Mouse (Mus musculus) megakaryocyte, embryonic 14.5 days (primary cell): ENCODE data around the gene Hist1h1e. TPM values are rescaled to one million over a fixed set of nuclear protein-coding genes. Genes with fewer than 3 reads are reported as not detected.
A peak's percentile ranks its signal among the peaks of the same experiment; 100 is the strongest.
"Not testable (repeated sequence)": the region's sequence is repeated elsewhere in the genome, so short reads cannot be mapped to it uniquely, and the experiment has no call there.

Experiments
- H3K27me3 ChIP-seq: replicated peaks from 2 replicates; pipeline ENCODE3; 2012; ENCODE audit warnings: inconsistent platforms
- H3K36me3 ChIP-seq: replicated peaks from 2 replicates; pipeline ENCODE3; 2012; ENCODE audit warnings: low read length, inconsistent platforms, mixed read lengths
- H3K4me1 ChIP-seq: 2 replicates; pipeline ENCODE4 v1.6.1; 2012; ENCODE audit warnings: inconsistent platforms
- H3K4me3 ChIP-seq: replicated peaks from 2 replicates; pipeline ENCODE3; 2012; ENCODE audit warnings: moderate library complexity, mild to moderate bottlenecking, inconsistent platforms
- H3K9me3 ChIP-seq: 2 replicates; pipeline ENCODE4 v1.6.1; 2012; ENCODE audit warnings: inconsistent platforms
- FLI1 ChIP-seq: IDR thresholded peaks from 2 replicates; pipeline ENCODE4 v1.6.1; 2012; ENCODE audit warnings: low read length, inconsistent platforms, mixed read lengths
- GATA1 ChIP-seq: IDR thresholded peaks from 3 replicates; pipeline ENCODE4 v1.6.1; 2012; ENCODE audit warnings: mixed read lengths, low read length, inconsistent platforms, borderline replicate concordance
- polyA plus RNA-seq: library from polyadenylated mRNA; stranded (reverse); fragments of >175 nt; gene quantifications from 2 replicates; pipeline ENCODE4 v1.2.3, GENCODE M21; 2012; ENCODE audit warnings: low replicate concordance; ENCODE audit not compliant: insufficient read depth

The Hist1h1e gene
- polyA plus RNA-seq, 1 experiment: 22.2 TPM

- Histone ChIP-seq H3K4me1 (peaks cover 57% of the 10 kb centered on the region), H3K4me3 (peak overlapping the region; percentile 88)
Measured at GRCm38 (mm10) chr13:23582219-23583056, 39.9 kb downstream of the Hist1h1e start.

GRCm38 (mm10) chr13:23581408-23582218 is 40.7 kb downstream of the Hist1h1e start, which contains the start of gene Hist1h4d:
TSS of gene Hist1h4d (plus strand) at chr13:23581598.
- peaks cover 59% of the 10 kb centered on the region for H3K4me1 ChIP-seq
- no peaks in the 10 kb centered on the region for H3K9me3 ChIP-seq
- no peaks in the 10 kb centered on the region for H3K27me3 ChIP-seq
- H3K36me3 ChIP-seq: no peaks in the 10 kb centered on the region
- TF ChIP-seq GATA1 (no peak), FLI1 (no peak)
- H3K4me3 ChIP-seq: peak within 1 kb of the TSS; percentile 88

More at GRCm38 (mm10) chr13:23582219-23583056, 39.9 kb downstream of the Hist1h1e start:
- H3K27me3 ChIP-seq: no peaks in the 10 kb centered on the region
- no peaks in the 10 kb centered on the region for H3K36me3 ChIP-seq
- TF ChIP-seq FLI1 (no peak), GATA1 (no peak)
- no peaks in the 10 kb centered on the region for H3K9me3 ChIP-seq

- Histone ChIP-seq H3K9me3 (no peaks in the 10 kb centered on the region), H3K4me3 (no peak overlapping the region), H3K27me3 (no peaks in the 10 kb centered on the region), H3K36me3 (no peaks in the 10 kb centered on the region), H3K4me1 (peaks cover 50% of the 10 kb centered on the region)
- TF ChIP-seq FLI1: no peak
- TF ChIP-seq GATA1: no peak
Measured at GRCm38 (mm10) chr13:23577835-23578234, 44.5 kb downstream of the Hist1h1e start.

GRCm38 (mm10) chr13:23576906-23577639 is 45.3 kb downstream of the Hist1h1e start:
- TF ChIP-seq FLI1 (no peak), GATA1 (no peak)
- Histone ChIP-seq H3K36me3 (no peaks in the 10 kb centered on the region), H3K4me3 (peak overlapping the region; percentile 89), H3K27me3 (no peaks in the 10 kb centered on the region), H3K9me3 (no peaks in the 10 kb centered on the region), H3K4me1 (peaks cover 50% of the 10 kb centered on the region)

- TF ChIP-seq GATA1 (no peak), FLI1 (no peak)
- no peaks in the 10 kb centered on the region for H3K27me3 ChIP-seq
- H3K4me1 ChIP-seq: peaks cover 44% of the 10 kb centered on the region
- H3K36me3 ChIP-seq: no peaks in the 10 kb centered on the region
- H3K9me3 ChIP-seq: no peaks in the 10 kb centered on the region
- peak overlapping the region; percentile 89 for H3K4me3 ChIP-seq
Measured at GRCm38 (mm10) chr13:23576351-23576881, 45.9 kb downstream of the Hist1h1e start.

- not testable (repeated sequence) for H3K9me3 ChIP-seq, H3K36me3 ChIP-seq, H3K27me3 ChIP-seq
- Histone ChIP-seq H3K4me1 (peaks cover 38% of the 10 kb centered on the region), H3K4me3 (peak overlapping the region; percentile 89)
Measured at GRCm38 (mm10) chr13:23575864-23576313, 46.5 kb downstream of the Hist1h1e start.

- H3K27me3 ChIP-seq: no peaks in the 10 kb centered on the region
- TF ChIP-seq GATA1: no peak
- no peak for TF ChIP-seq FLI1
Measured at GRCm38 (mm10) chr13:23575271-23575851, 47.0 kb downstream of the Hist1h1e start, which contains the start of gene Hist1h3d. TSS of gene Hist1h3d (plus strand) at chr13:23575763.

GRCm38 (mm10) chr13:23574546-23575170 is 47.7 kb downstream of the Hist1h1e start:
- H3K4me1 ChIP-seq: peaks cover 35% of the 10 kb centered on the region
- H3K36me3 ChIP-seq, H3K9me3 ChIP-seq, H3K27me3 ChIP-seq: not testable (repeated sequence)
- H3K4me3 ChIP-seq: peak overlapping the region; percentile 81

More at GRCm38 (mm10) chr13:23575271-23575851, 47.0 kb downstream of the Hist1h1e start, which contains the start of gene Hist1h3d:
- peaks cover 33% of the 10 kb centered on the region for H3K4me1 ChIP-seq
- H3K9me3 ChIP-seq: no peaks in the 10 kb centered on the region
- peak within 1 kb of the TSS; percentile 89 for H3K4me3 ChIP-seq
- no peaks in the 10 kb centered on the region for H3K36me3 ChIP-seq

GRCm38 (mm10) chr13:23573898-23574524 is 48.3 kb downstream of the Hist1h1e start, which contains the start of the genes Hist1h2bf and Hist1h2ad:
TSS of gene Hist1h2bf (minus strand) at chr13:23574196.
TSS of gene Hist1h2ad (plus strand) at chr13:23574381.
- Histone ChIP-seq H3K4me1 (peaks cover 38% of the 10 kb centered on the region), H3K4me3 (peak within 1 kb of the TSS; percentile 90)
- H3K36me3 ChIP-seq, H3K27me3 ChIP-seq, H3K9me3 ChIP-seq: not testable (repeated sequence)

GRCm38 (mm10) chr13:23573034-23573897 is 49.1 kb downstream of the Hist1h1e start:
- not testable (repeated sequence) for H3K9me3 ChIP-seq, H3K27me3 ChIP-seq, H3K36me3 ChIP-seq
- Histone ChIP-seq H3K4me3 (peak overlapping the region; percentile 90), H3K4me1 (peaks cover 38% of the 10 kb centered on the region)
